Mouse (Mus musculus) CH12.LX (cell line): Measurements from ENCODE around the gene Lrrc23. TPM values are rescaled to one million over a fixed set of nuclear protein-coding genes. Genes with fewer than 3 reads are reported as not detected.

Source experiments
- DNase-seq: peaks from one replicate; pipeline ENCODE4 v3.0.0-alpha.2; 2013; ENCODE audit errors: extremely low read depth
- H3K27ac ChIP-seq: 2 replicates; pipeline ENCODE4 v1.5.1; 2012; ENCODE audit warnings: low read depth, mild to moderate bottlenecking, control low read depth, moderate library complexity; ENCODE audit not compliant: insufficient read depth
- H3K27me3 ChIP-seq: replicated peaks from 2 replicates; pipeline ENCODE3; 2012; ENCODE audit warnings: inconsistent platforms
- H3K36me3 ChIP-seq, 2 experiments: replicated peaks in 1 of 2; 2 replicates each; pipeline versions ENCODE3 to v1.6.1; 2012; ENCODE audit warnings: inconsistent platforms in 1 of 2, low read length in 1 of 2, mild to moderate bottlenecking in 1 of 2, mixed read lengths in 1 of 2, moderate library complexity in 1 of 2; ENCODE audit not compliant: control insufficient read depth in 1 of 2, insufficient read depth in 1 of 2
- H3K4me1 ChIP-seq, 2 experiments: 2 replicates each; pipeline ENCODE4 v1.6.1; 2012; ENCODE audit warnings: inconsistent platforms in 1 of 2, moderate library complexity in 1 of 2; ENCODE audit not compliant: insufficient read depth in 2 of 2, control insufficient read depth in 1 of 2
- H3K4me2 ChIP-seq: 2 replicates; pipeline ENCODE4 v1.6.1; 2012; ENCODE audit warnings: low read depth, mild to moderate bottlenecking, control low read depth; ENCODE audit not compliant: poor library complexity, insufficient read depth, severe bottlenecking
- H3K4me3 ChIP-seq, 3 experiments: fragments of 150-350 bp in 1 of 3; sonication (generic) in 1 of 3; replicated peaks in 1 of 3; 2 replicates each; pipeline versions ENCODE3 to v1.5.1; 2011 to 2012; ENCODE audit warnings: low read depth in 2 of 3, low read length in 2 of 3, mild to moderate bottlenecking in 2 of 3, moderate library complexity in 2 of 3, control low read depth in 1 of 3, improper control_type of control experiment in 1 of 3, inconsistent platforms in 1 of 3, mixed read lengths in 1 of 3; ENCODE audit not compliant: poor library complexity in 1 of 3
- H3K79me2 ChIP-seq: replicated peaks from 2 replicates; pipeline ENCODE4 v1.6.1; 2012; ENCODE audit warnings: mild to moderate bottlenecking, moderate library complexity; ENCODE audit not compliant: control insufficient read depth, poor library complexity, insufficient read depth, severe bottlenecking; ENCODE audit errors: extremely low read depth
- H3K9ac ChIP-seq: 2 replicates; pipeline ENCODE4 v1.6.1; 2012; ENCODE audit warnings: low read depth, mild to moderate bottlenecking, control low read depth, moderate library complexity; ENCODE audit not compliant: insufficient read depth
- H3K9me3 ChIP-seq: replicated peaks from 2 replicates; pipeline ENCODE3; 2012; ENCODE audit warnings: low read length, inconsistent platforms, mixed read lengths
- BHLHE40 ChIP-seq: IDR thresholded peaks from 2 replicates; pipeline ENCODE4 v1.6.1; 2011; ENCODE audit warnings: mild to moderate bottlenecking, low read depth, low read length, improper control_type of control experiment
- CHD2 ChIP-seq: IDR thresholded peaks from 2 replicates; pipeline ENCODE4 v1.6.1; 2011; ENCODE audit warnings: low read length, improper control_type of control experiment
- CTCF ChIP-seq, 2 experiments: IDR thresholded peaks in 1 of 2; conservative IDR thresholded peaks in 1 of 2; 2 replicates each; pipeline ENCODE4 v1.5.1; 2011 to 2012; ENCODE audit warnings: low read depth in 2 of 2, low read length in 2 of 2, improper control_type of control experiment in 1 of 2, inconsistent platforms in 1 of 2, mild to moderate bottlenecking in 1 of 2, moderate library complexity in 1 of 2
- E2F4 ChIP-seq: IDR thresholded peaks from 2 replicates; pipeline ENCODE4 v1.6.1; 2011; ENCODE audit warnings: low read depth, low read length, improper control_type of control experiment; ENCODE audit not compliant: insufficient replicate concordance
- EP300 ChIP-seq: IDR thresholded peaks from 2 replicates; pipeline ENCODE4 v1.6.1; 2011; ENCODE audit warnings: low read length, improper control_type of control experiment
- GABPA ChIP-seq: IDR thresholded peaks from 2 replicates; pipeline ENCODE4 v1.6.1; 2012; ENCODE audit warnings: low read depth, low read length, improper control_type of control experiment, inconsistent platforms; ENCODE audit not compliant: insufficient replicate concordance
- IRF4 ChIP-seq: IDR thresholded peaks from 2 replicates; pipeline ENCODE4 v1.6.1; 2014; ENCODE audit warnings: low read depth, mild to moderate bottlenecking, inconsistent platforms, low read length, improper control_type of control experiment
- JUN ChIP-seq: IDR thresholded peaks from 2 replicates; pipeline ENCODE4 v1.6.1; 2011; ENCODE audit warnings: low read depth, mild to moderate bottlenecking, low read length, improper control_type of control experiment, moderate library complexity; ENCODE audit not compliant: insufficient read depth
- JUND ChIP-seq: conservative IDR thresholded peaks from 2 replicates; pipeline ENCODE4 v1.6.1; 2011; ENCODE audit warnings: low read depth, low read length, improper control_type of control experiment
- KAT2A ChIP-seq: IDR thresholded peaks from 2 replicates; pipeline ENCODE4 v1.6.1; 2012; ENCODE audit warnings: low read length, improper control_type of control experiment, inconsistent platforms; ENCODE audit not compliant: insufficient replicate concordance
- MYC ChIP-seq: IDR thresholded peaks from 2 replicates; pipeline ENCODE4 v1.6.1; 2011; ENCODE audit warnings: low read depth, mild to moderate bottlenecking, improper control_type of control experiment, low read length
- NRF1 ChIP-seq: IDR thresholded peaks from 2 replicates; pipeline ENCODE4 v1.6.1; 2014; ENCODE audit warnings: low read depth, mild to moderate bottlenecking, inconsistent platforms, low read length, improper control_type of control experiment, moderate library complexity
- PAX5 ChIP-seq: IDR thresholded peaks from 2 replicates; pipeline ENCODE4 v1.6.1; 2012; ENCODE audit warnings: low read length, inconsistent platforms, mixed read lengths
- POLR2A ChIP-seq: IDR thresholded peaks from 2 replicates; pipeline ENCODE4 v1.6.1; 2011; ENCODE audit warnings: low read depth, mild to moderate bottlenecking, improper control_type of control experiment, low read length
- SIN3A ChIP-seq: IDR thresholded peaks from 2 replicates; pipeline ENCODE4 v1.6.1; 2012; ENCODE audit warnings: low read length, improper control_type of control experiment, inconsistent platforms
- SMC3 ChIP-seq: IDR thresholded peaks from 2 replicates; pipeline ENCODE4 v1.6.1; 2011; ENCODE audit warnings: low read depth, low read length, improper control_type of control experiment
- UBTF ChIP-seq: IDR thresholded peaks from 2 replicates; pipeline ENCODE4 v1.6.1; 2012; ENCODE audit warnings: low read depth, mild to moderate bottlenecking, inconsistent platforms, low read length, improper control_type of control experiment, moderate library complexity
- USF2 ChIP-seq: conservative IDR thresholded peaks from 2 replicates; pipeline ENCODE4 v1.6.1; 2011; ENCODE audit warnings: low read depth, low read length, improper control_type of control experiment
- ZC3H11A ChIP-seq: IDR thresholded peaks from 2 replicates; pipeline ENCODE4 v1.6.1; 2012; ENCODE audit warnings: low read depth, mild to moderate bottlenecking, inconsistent platforms, low read length, improper control_type of control experiment
- ZMIZ1 ChIP-seq: IDR thresholded peaks from 2 replicates; pipeline ENCODE4 v1.6.1; 2012; ENCODE audit warnings: low read depth, mild to moderate bottlenecking, inconsistent platforms, low read length, improper control_type of control experiment
- dilution Hi-C: fragments of 300-500 bp; cut with MboI; formaldehyde crosslinking; loops from 2 replicates; pipeline ENCODE4 v1.14.3; 2020; ENCODE audit warnings: low sequenced_read_pairs; ENCODE audit not compliant: extremely low pct_unique_long_range_greater_than_20kb, extremely low pct_ligation_motif_present
- in situ Hi-C: fragments of 300-500 bp; cut with MboI; formaldehyde crosslinking; loops from 3 replicates; pipeline ENCODE4 v1.14.3; 2019; ENCODE audit warnings: low sequenced_read_pairs, low pct_ligation_motif_present, low pct_unique_long_range_greater_than_20kb, mixed read lengths
- polyA plus RNA-seq: library from polyadenylated mRNA; unstranded; fragments of >175 nt; gene quantifications from 2 replicates; pipeline ENCODE4 v1.2.1, GENCODE M21; 2012; ENCODE audit warnings: low read depth; ENCODE audit not compliant: insufficient read length
- total RNA-seq, 2 experiments: library from RNA; depleted of rRNA; stranded (reverse); fragments of 300-350 nt in 1 of 2; fragments of >200 nt in 1 of 2; gene quantifications; 2 replicates each; pipeline ENCODE4 v1.2.3; 2012 to 2014

Lrrc23 gene
- total and polyA plus RNA-seq, 3 experiments, result 0.20 TPM; not detected in 2

DNA sequence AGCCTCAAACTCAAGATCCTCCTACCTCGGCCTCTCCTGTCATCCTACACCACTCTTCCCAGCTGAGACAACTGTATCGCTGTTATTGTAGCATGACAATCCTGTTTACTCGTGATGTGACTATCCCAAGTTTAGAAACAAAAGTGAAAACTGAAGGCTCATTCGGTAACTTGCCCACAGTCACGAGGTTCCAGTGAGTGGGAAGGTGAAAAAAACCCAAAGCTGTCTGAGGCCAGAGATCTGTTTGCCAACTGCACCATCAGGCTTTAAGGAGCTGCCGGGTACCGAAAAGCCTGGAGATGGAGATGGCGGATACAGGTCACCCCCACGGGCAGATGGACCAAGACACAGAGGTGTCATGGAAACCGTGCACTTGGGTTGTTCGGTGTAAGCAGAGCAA, 42.5 kb downstream of the Lrrc23 start:
- peak overlapping the region; percentile 37; the same call in 1 of the 2 replicates for H3K9ac ChIP-seq
- H3K4me2 ChIP-seq, result peak overlapping the region; percentile 63
- peaks cover 7% of the 10 kb centered on the region for H3K79me2 ChIP-seq
- H3K36me3 ChIP-seq, result peaks cover 2% of the 10 kb centered on the region in 2 experiments
- peak overlapping the region in 1 of 3 experiments; percentile 13 for H3K4me3 ChIP-seq
- TF ChIP-seq BHLHE40, result 0 out of 2 replicates have a peak, but pooled peaks have one; percentile 40
- no peak for TF ChIP-seq GABPA
- TF ChIP-seq, all 38 proteins: peak for 1
- no peaks in the 10 kb centered on the region for H3K9me3 ChIP-seq
- no peak overlapping the region for H3K27ac ChIP-seq
- peaks cover 32 to 74% of the 10 kb centered on the region in 2 experiments for H3K4me1 ChIP-seq
- DNase-seq, result no peak
- dilution Hi-C loops, result no loop called here
- H3K27me3 ChIP-seq, result no peaks in the 10 kb centered on the region
- in situ Hi-C loops, result no loop called here

GRCm38 (mm10) chr6:124734417-124734816, 45.1 kb downstream of the Lrrc23 start:
- peaks cover 19% of the 10 kb centered on the region for H3K79me2 ChIP-seq
- dilution Hi-C loops, result no loop called here
- H3K4me3 ChIP-seq, result no peak overlapping the region
- H3K9me3 ChIP-seq, result no peaks in the 10 kb centered on the region
- peaks cover 33 to 77% of the 10 kb centered on the region in 2 experiments for H3K4me1 ChIP-seq
- no peak overlapping the region for H3K4me2 ChIP-seq
- H3K36me3 ChIP-seq, result peaks cover 7 to 17% of the 10 kb centered on the region in 2 experiments
- DNase-seq, result no peak
- no peaks in the 10 kb centered on the region for H3K27me3 ChIP-seq
- in situ Hi-C loops, result no loop called here
- no peak overlapping the region for H3K27ac ChIP-seq
- TF ChIP-seq PAX5 (no peak), USF2 (no peak), KAT2A (no peak), E2F4 (no peak), EP300 (no peak), POLR2A (no peak), IRF4 (no peak), CTCF (conservative IDR thresholded peaks at IDR 0.05 in 1 of 2, IDR thresholded peaks at IDR 0.05 in 1 of 2; ENCODE audit: low read depth in 2 of 2, low read length in 2 of 2) (no peak), ZMIZ1 (no peak), JUN (no peak), NRF1 (no peak), SIN3A (no peak), MYC (no peak), SMC3 (no peak), ZC3H11A (no peak), BHLHE40 (no peak), CHD2 (no peak), JUND (no peak), UBTF (no peak)
- TF ChIP-seq, all 38 proteins: peak for 0
- H3K9ac ChIP-seq, result no peak overlapping the region
